Mouse (Mus musculus) midbrain, embryonic 12.5 days (tissue): ENCODE results near the gene Brat1. TPM values are rescaled to one million over a fixed set of nuclear protein-coding genes. Genes with fewer than 3 reads are reported as not detected.
A peak's percentile ranks its signal among the peaks of the same experiment; 100 is the strongest.

Experiments
- ATAC-seq: fragments of 200-750 bp; cut with Nextera tagmentation; 2 replicates; pipeline ENCODE4 v1.8.0; 2017; ENCODE audit warnings: low read depth, moderate TSS enrichment, moderate library complexity; ENCODE audit not compliant: low FRiP score
- H3K27ac ChIP-seq: fragments of 300-500 bp; sonication (generic); replicated peaks from 2 replicates; pipeline ENCODE4 v1.5.1; 2016; ENCODE audit warnings: mild to moderate bottlenecking
- H3K27me3 ChIP-seq: fragments of 300-500 bp; sonication (generic); 2 replicates; pipeline ENCODE4 v1.6.1; 2016; ENCODE audit warnings: mild to moderate bottlenecking
- H3K36me3 ChIP-seq: fragments of 300-500 bp; sonication (generic); 2 replicates; pipeline ENCODE4 v1.6.1; 2016
- H3K4me1 ChIP-seq: fragments of 300-500 bp; sonication (generic); 2 replicates; pipeline ENCODE4 v1.6.1; 2016
- H3K4me2 ChIP-seq: fragments of 300-500 bp; sonication (generic); replicated peaks from 2 replicates; pipeline ENCODE4 v1.6.1; 2016; ENCODE audit warnings: mild to moderate bottlenecking, moderate library complexity
- H3K4me3 ChIP-seq: fragments of 300-500 bp; sonication (generic); 2 replicates; pipeline ENCODE4 v1.5.1; 2016; ENCODE audit warnings: mild to moderate bottlenecking
- H3K9ac ChIP-seq: fragments of 300-500 bp; sonication (generic); replicated peaks from 2 replicates; pipeline ENCODE4 v1.6.1; 2016; ENCODE audit warnings: mild to moderate bottlenecking, moderate library complexity
- H3K9me3 ChIP-seq: fragments of 300-500 bp; sonication (generic); 2 replicates; pipeline ENCODE4 v1.6.1; 2016; ENCODE audit warnings: mild to moderate bottlenecking
- WGBS: fragments of 180-500 bp; shearing (Covaris S2); methylation state at CpG from one replicate; pipeline ENCODE4 v1.1.7; 2016; 5-methylcytosine and 5-hydroxymethylcytosine counted together
- polyA plus RNA-seq: library from polyadenylated mRNA; unstranded; fragments of >200 nt; fragmentation: Nextera tagmentation; extraction: Ambion mirVana; gene quantifications from 2 replicates; pipeline ENCODE4 v1.2.1, GENCODE M21; 2016

Brat1 gene
- polyA plus RNA-seq, 1 experiment from 2014 or later: 22.2 TPM

GRCm38 (mm10) chr5:140703480-140704377, 1.1 kb upstream of the Brat1 start:
- Histone ChIP-seq H3K4me2 (peak overlapping the region; percentile 45), H3K4me1 (peaks cover 27% of the 10 kb centered on the region), H3K36me3 (peaks cover 14% of the 10 kb centered on the region), H3K9me3 (no peaks in the 10 kb centered on the region), H3K4me3 (peak overlapping the region; percentile 59), H3K9ac (no peak overlapping the region), H3K27me3 (no peaks in the 10 kb centered on the region), H3K27ac (peak overlapping the region; percentile 86)
- WGBS: 39% methylated on average over 17 of the region's 17 CpGs
- no peak for ATAC-seq

GRCm38 (mm10) chr5:140705501-140706171, 825 bp downstream of the Brat1 start:
- peak overlapping the region; percentile 5; the same call in 1 of the 2 replicates for H3K27ac ChIP-seq
- 64% methylated on average over 7 of the region's 7 CpGs for WGBS
- no peak for ATAC-seq
- no peaks in the 10 kb centered on the region for H3K9me3 ChIP-seq
- H3K36me3 ChIP-seq: peaks cover 22% of the 10 kb centered on the region
- H3K4me1 ChIP-seq: peaks cover 27% of the 10 kb centered on the region
- peak overlapping the region; percentile 79 for H3K9ac ChIP-seq
- no peaks in the 10 kb centered on the region for H3K27me3 ChIP-seq
- H3K4me2 ChIP-seq: peak overlapping the region; percentile 85
- H3K4me3 ChIP-seq: peak overlapping the region; percentile 59

GRCm38 (mm10) chr5:140710315-140710714, 5.5 kb downstream of the Brat1 start:
- peaks cover 67% of the 10 kb centered on the region for H3K36me3 ChIP-seq
- ATAC-seq: no peak
- 93% methylated on average over 6 of the region's 6 CpGs for WGBS
- H3K9me3 ChIP-seq: no peaks in the 10 kb centered on the region
- no peak overlapping the region for H3K4me3 ChIP-seq
- no peak overlapping the region for H3K27ac ChIP-seq
- no peak overlapping the region for H3K4me2 ChIP-seq
- no peaks in the 10 kb centered on the region for H3K27me3 ChIP-seq
- no peak overlapping the region for H3K9ac ChIP-seq
- peaks cover 10% of the 10 kb centered on the region for H3K4me1 ChIP-seq

- Histone ChIP-seq H3K27ac (no peak overlapping the region), H3K9me3 (no peaks in the 10 kb centered on the region), H3K4me3 (no peak overlapping the region), H3K9ac (no peak overlapping the region), H3K36me3 (peaks cover 68% of the 10 kb centered on the region), H3K27me3 (no peaks in the 10 kb centered on the region), H3K4me2 (no peak overlapping the region), H3K4me1 (peaks cover 3% of the 10 kb centered on the region)
- WGBS: 85% methylated on average over 5 of the region's 5 CpGs
- no peak for ATAC-seq
Observed at GRCm38 (mm10) chr5:140711040-140711439, 6.2 kb downstream of the Brat1 start.

GRCm38 (mm10) chr5:140720773-140721172, 16.0 kb downstream of the Brat1 start:
- Histone ChIP-seq H3K4me1 (peaks cover 11% of the 10 kb centered on the region), H3K27me3 (no peaks in the 10 kb centered on the region), H3K4me3 (no peak overlapping the region), H3K36me3 (peaks cover 39% of the 10 kb centered on the region), H3K4me2 (no peak overlapping the region), H3K9me3 (no peaks in the 10 kb centered on the region), H3K27ac (no peak overlapping the region), H3K9ac (no peak overlapping the region)
- WGBS: 84% methylated on average over 7 of the region's 7 CpGs
- no peak for ATAC-seq

- H3K27ac ChIP-seq: no peak overlapping the region
- no peaks in the 10 kb centered on the region for H3K27me3 ChIP-seq
- ATAC-seq: no peak
- no peaks in the 10 kb centered on the region for H3K9me3 ChIP-seq
- peaks cover 16% of the 10 kb centered on the region for H3K4me1 ChIP-seq
- no peak overlapping the region for H3K4me2 ChIP-seq
- WGBS: 83% methylated on average over 3 of the region's 3 CpGs
- H3K9ac ChIP-seq: no peak overlapping the region
- H3K4me3 ChIP-seq: no peak overlapping the region
- H3K36me3 ChIP-seq: peaks cover 26% of the 10 kb centered on the region
Observed at GRCm38 (mm10) chr5:140722121-140722520, 17.3 kb downstream of the Brat1 start.

GRCm38 (mm10) chr5:140723822-140724221, 19.0 kb downstream of the Brat1 start, which contains the start of gene Amz1:
TSS of gene Amz1 (plus strand) at chr5:140724127.
- Histone ChIP-seq H3K4me2 (no peak within 1 kb of the TSS), H3K4me1 (peaks cover 16% of the 10 kb centered on the region), H3K27ac (no peak within 1 kb of the TSS), H3K9ac (no peak within 1 kb of the TSS), H3K9me3 (no peaks in the 10 kb centered on the region), H3K36me3 (peaks cover 9% of the 10 kb centered on the region), H3K4me3 (no peak within 1 kb of the TSS), H3K27me3 (no peaks in the 10 kb centered on the region)
- 72% methylated on average over 13 of the region's 13 CpGs for WGBS
- ATAC-seq: 0 out of 2 replicates have a peak, but pooled peaks have one; percentile 27

- Histone ChIP-seq H3K9me3 (no peaks in the 10 kb centered on the region), H3K27me3 (no peaks in the 10 kb centered on the region), H3K4me2 (no peak overlapping the region), H3K27ac (peak overlapping the region; percentile 40; the same call in 1 of the 2 replicates), H3K4me3 (no peak overlapping the region), H3K36me3 (no peaks in the 10 kb centered on the region), H3K9ac (no peak overlapping the region), H3K4me1 (peaks cover 16% of the 10 kb centered on the region)
- 76% methylated on average over 7 of the region's 7 CpGs for WGBS
- peak; percentile 68 for ATAC-seq
Observed at GRCm38 (mm10) chr5:140726062-140726839, 21.4 kb downstream of the Brat1 start.

GRCm38 (mm10) chr5:140726946-140727740, 22.3 kb downstream of the Brat1 start:
- H3K4me3 ChIP-seq: no peak overlapping the region
- 84% methylated on average over 17 of the region's 17 CpGs for WGBS
- H3K36me3 ChIP-seq: no peaks in the 10 kb centered on the region
- no peak for ATAC-seq
- no peak overlapping the region for H3K4me2 ChIP-seq
- H3K9ac ChIP-seq: no peak overlapping the region
- peaks cover 16% of the 10 kb centered on the region for H3K4me1 ChIP-seq
- H3K27ac ChIP-seq: 0 out of 2 replicates have a peak overlapping the region, but pooled peaks have one; percentile 16
- 0 out of 2 replicates have a peak, but pooled peaks cover under 1% of the 10 kb centered on the region for H3K27me3 ChIP-seq
- H3K9me3 ChIP-seq: no peaks in the 10 kb centered on the region

- 94% methylated on average over 11 of the region's 11 CpGs for WGBS
- Histone ChIP-seq H3K9ac (no peak overlapping the region), H3K36me3 (no peaks in the 10 kb centered on the region), H3K9me3 (no peaks in the 10 kb centered on the region), H3K4me3 (no peak overlapping the region), H3K27ac (no peak overlapping the region), H3K4me2 (no peak overlapping the region), H3K4me1 (peaks cover 10% of the 10 kb centered on the region), H3K27me3 (peaks cover 30% of the 10 kb centered on the region)
- no peak for ATAC-seq
Observed at GRCm38 (mm10) chr5:140731040-140731797, 26.4 kb downstream of the Brat1 start.
